Mouse (Mus musculus): Measurements from ENCODE around the gene Cox6b1.
A peak's percentile ranks its signal among the peaks of the same experiment; 100 is the strongest.

Cox6b1 gene

DNA sequence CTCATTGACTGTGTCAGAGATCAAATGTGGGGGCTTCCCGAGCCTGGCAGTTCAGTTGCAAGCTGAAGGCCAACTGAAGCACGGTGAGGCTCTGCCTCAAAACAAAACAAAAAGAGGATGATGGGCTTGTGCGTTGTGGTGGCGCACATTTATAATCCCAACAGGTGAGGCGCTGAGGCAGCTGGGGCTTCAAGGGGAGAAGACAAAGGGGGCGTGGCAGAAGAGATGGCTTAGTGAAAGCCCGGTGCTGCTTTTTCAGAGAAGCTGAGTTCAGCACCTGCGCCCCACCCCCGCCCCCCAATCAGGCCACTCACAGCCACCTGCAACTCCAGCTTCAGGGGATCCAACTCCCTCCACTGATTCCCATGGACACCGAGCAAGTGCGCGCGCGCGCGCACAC is 17.5 kb downstream of the Cox6b1 start:
- no peak for DNase-seq

DNA sequence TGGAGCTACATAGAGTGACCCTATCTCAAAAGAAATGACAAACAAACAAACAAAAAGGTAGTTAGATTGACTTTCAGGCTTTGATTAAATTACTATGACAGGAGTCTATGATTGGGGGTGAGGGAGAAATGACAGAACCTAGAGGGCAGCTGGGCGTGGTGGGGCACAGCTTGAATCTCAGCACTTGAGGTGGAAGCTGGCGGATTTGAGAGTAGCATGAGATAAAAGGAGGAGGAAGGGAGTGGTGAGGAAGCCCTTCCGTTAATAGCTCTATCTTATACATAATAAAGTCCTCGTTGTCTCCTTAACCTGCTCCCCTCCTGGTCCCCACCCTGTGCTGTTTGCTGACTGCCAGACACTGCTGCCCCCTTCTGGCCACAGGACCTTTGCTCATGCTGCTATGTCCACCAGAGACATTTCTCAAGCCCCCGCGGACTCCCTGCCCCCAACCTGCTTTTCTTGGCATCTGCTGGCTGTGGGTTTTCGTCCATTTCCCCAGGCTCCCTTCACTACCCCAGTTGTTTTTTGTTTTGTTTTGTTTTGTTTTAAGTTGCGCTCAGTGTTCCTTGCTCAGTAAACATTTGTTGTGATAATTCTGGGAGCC is 18.1 kb downstream of the Cox6b1 start:
- DNase-seq: peak; percentile 66

DNA sequence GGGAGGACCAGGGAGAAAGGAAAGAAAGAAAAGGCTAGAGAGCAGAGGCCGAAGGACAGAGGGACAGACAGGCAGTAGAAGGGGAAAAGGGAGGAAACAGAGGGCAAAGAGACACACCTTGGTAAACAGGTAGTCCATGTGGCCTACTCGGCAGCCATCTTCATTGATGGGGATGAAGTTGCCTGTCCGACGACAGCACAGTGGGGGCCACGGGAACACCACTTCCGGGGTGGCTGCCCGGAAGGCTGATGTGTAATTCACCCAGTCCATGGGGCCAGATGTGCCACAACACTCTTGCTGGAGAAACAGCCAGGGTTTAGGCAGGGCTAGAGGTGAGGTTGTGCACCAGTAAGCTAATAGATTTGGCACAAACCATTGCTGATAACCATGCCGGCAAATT is 21.0 kb downstream of the Cox6b1 start:
- no peak for DNase-seq

DNA sequence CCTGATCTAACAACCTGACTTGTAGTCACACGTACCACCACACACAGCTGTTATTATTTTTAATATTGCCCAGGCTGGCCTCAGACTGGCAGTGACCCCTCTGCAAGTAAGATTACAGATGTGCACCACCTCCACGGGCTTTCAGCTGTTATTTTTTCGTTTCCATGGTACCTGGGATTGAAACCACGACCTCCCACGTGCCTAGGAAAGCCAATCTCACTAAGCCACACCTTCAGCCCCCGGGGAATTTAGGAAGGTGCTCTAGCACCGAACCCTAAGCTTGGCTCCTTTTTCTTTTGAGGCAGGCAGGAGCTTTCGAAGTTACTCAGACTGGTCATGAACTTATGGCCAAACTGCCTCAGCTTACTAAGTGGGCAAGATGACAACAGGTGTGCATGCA is 21.5 kb downstream of the Cox6b1 start:
- no peak for DNase-seq

DNA sequence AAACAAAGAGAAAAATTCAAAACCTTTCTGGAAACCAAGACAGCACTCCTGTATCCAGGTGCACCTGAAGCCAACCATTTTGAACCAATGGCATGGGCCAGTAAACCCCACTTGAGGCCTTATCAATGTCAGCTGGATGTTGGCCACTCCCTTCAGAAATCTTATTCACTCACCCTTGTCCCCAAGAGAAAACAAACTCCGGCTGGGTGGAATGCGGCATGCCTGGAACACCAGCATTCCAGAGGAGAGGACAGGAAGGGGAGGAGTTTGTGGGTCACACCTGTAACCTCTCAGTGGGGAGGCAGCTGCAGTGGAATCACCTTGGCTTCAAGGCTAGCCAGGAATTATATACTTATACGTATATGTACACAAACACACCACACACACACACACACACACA is 23.4 kb downstream of the Cox6b1 start:
- peak; percentile 76 for DNase-seq

DNA sequence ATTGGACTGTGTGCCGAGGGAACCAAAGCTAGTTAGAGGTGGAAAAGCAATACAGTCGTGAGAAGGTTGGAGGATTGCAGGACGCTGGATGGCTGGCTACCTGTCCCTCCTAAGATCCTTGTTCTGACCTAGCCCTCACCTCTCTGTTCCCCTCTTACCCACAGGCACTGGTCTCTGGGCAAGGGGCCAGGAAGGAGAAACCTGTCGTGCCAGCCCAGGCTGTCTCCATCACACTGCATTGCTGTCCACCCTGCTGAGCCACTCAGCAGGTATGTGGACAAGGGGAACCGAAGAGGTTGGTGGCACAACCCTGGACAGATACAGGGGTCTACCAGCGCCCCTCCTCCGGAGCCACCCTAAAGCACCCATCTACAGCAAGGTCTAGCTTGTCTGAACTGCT is 25.3 kb downstream of the Cox6b1 start:
- DNase-seq: peak; percentile 59

DNA sequence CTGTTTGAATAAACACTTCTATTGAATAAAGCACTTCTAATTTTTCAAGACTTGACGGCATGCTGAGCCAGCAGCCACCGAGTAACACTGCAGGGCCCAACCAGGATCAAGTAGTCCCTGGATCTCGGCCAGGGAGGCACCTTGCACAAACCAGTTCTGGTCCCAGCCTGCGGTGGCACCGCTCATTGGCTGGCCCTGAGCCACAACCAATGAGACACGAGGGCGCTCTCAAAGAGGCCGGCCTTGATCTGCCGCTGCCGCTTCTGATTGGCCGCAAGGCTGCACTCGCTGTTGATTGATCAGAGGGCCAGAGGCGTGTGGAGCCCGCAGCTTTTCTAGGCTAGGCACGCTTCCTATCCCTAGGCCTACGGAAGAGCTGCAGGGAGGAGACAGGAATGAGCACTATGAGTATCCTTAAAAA is 26.0 kb downstream of the Cox6b1 start:
- DNase-seq: peak; percentile 97

DNA sequence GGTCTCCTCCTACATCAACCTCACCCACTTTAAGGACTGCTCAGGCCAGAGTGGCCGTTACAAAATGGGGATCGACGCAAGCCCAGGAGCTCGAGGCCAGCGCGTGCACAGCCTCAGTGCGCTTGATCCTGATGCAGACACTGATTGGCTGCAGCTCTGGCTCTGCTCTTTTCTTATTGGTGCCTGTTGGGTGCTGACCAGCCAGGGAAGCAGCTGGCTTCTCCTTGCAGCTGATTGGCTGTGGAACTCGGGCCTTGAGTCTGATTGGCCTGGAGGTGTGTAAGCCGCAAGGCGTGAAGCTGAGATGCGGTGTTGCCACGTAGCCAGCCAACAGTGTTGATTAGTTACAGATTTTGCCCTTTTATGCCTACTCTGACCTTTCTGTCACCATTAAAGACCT is 27.2 kb downstream of the Cox6b1 start, which contains the start of gene Zbtb32:
Gene Zbtb32, minus strand, starts transcription at position 124 of the 400 bp plus-strand sequence.
- no peak for DNase-seq

DNA sequence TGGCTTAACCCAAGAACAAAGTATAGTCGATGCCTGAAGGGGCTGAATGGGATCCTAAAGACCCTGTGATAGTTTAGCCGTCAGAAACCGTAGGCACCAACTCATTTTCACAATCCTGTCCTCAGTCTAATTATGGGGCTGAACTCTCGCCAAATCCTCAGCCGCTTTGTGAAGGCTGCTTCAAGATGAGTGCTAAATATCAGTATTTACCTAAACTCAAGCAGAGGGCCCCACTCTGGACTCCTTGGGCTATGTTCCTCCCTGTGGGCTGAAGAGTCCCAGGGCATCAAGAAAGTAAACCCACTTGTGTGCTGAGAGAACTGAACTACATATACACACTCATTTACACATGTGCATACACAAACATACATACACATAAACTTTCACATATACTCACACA is 29.1 kb downstream of the Cox6b1 start:
- DNase-seq: no peak

DNA sequence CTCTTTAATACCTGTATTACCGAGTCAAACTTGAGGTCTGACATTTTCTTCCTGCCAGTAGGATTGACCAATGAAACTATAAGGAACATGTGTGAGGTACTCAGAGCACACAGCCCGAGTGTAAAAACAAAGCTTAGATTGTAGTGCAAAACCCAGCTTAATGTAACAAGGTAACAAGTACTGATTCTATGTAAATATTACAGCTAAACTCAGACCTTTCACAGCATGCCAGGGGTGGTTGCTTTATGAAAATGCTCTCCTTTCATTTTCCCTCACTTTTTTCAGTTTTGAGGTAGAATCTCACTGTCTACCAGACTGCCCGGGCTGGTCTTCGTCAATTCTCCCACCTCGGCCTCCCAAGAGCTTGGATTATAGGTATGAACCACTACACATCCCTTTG is 29.9 kb downstream of the Cox6b1 start:
- DNase-seq: no peak

DNA sequence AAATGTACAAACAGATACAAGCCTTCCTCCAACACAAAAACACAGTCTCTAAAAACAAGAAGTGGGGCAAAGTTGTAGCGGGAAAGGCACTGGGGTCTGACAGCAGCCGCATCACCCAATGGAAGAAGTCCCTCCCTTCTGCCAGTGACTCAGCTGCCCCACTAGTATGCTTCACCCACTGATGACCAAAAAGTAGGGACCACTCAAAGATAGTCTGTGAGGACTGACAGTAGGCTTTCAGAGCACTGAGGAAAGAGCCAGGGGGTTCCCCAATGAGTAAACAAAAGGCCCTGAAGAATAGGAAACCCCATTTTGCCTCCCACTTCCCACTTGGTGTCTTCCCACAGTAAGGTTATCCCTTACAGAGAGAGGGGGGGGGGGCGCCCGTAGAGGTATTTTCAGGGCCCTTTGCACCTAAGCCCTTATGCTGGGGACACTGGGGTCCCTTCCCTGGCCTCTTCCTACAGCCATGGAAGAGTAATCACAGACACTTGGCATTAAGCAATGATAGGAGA is 31.4 kb downstream of the Cox6b1 start:
- DNase-seq: no peak

DNA sequence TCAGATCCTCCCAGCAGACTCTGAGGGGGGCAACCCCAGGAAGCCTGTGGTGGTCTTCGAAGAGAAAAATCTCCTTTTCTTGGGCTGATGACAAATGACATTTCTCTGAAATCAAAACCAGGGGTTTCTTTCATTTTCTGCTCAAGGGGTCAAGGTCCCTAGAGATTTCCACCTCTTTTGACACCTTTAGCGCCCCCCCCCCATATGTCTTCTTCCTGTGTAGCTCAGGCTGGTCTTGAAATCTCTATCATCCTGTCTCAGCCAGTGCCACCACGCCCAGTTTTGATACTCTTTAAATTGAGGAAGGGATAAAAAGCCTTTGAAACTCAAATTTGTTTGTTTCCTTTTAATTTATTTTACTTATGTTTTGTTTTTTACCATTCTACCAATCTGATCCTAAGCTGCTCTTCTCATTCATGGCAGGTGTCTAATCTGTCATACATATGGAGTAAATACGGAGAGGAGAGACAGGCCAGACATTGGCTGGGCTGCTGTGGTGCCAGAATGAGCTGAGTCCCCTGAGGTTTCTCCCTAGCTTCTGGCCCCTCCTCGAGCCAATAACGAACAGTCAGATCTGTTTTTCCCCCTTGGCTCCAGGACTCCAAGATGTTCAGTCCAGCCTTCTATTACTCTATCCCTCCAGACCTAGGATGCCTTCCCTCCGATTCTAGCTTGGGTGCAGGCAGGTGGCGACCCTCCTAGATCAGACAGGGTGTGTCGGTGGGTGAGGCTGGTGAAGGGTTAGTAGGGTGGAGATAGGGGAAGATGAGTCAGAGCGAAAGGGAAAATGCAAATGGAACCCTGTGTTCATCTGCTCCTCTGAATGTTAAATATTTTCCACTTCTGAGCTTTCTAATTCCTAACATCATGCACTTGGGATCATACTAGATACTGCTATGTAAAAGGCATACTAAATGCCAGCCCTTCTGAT is 32.1 kb downstream of the Cox6b1 start:
- DNase-seq: no peak

DNA sequence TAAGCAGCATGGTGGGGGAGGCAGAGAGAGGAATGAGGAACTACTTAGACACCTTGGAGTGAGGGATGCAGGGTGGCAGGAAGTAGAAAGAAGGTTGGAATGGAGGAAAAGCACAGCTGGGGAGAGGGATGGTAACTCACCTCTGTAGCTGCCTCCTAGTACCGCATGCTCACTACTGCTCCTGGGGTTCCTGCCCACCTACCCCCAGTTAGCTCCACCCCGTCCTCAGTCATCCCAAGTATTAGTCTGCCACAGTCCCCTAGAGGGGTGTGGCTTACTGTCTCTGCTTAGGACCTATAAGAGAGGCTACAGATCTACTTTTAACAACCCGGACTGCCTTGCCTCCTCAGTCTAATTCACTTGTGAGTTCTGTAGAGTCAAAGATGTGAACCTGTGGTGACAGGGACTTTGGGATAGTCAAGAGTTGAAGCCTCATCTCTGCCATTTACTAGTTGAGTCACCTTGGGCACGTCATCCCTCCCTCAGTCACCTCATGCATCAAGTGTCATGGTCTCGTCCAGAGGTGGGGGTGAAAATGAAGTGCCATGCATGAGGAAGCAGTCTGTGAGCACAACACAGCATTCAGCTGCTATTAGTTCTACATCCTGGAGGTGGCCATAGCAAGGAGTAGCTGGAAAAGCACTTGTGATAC is 33.1 kb downstream of the Cox6b1 start:
- no peak for DNase-seq

DNA sequence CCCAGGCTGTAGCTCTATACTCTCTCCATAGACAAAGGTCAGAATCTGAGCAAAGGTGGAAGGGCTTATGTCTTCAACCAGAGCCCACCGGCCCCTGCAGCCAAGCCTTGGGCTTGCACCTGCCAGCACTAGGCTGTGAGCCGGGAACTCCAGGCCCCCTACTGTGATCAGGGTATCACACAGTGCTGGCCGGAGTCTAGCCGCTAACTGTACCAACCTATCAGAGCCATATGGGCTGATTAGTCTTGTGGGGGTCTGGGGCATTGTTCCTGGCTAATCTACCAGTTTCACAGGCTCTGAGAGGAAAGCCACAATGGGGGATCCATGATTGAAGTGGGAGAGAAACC is 34.4 kb downstream of the Cox6b1 start:
- DNase-seq: no peak

DNA sequence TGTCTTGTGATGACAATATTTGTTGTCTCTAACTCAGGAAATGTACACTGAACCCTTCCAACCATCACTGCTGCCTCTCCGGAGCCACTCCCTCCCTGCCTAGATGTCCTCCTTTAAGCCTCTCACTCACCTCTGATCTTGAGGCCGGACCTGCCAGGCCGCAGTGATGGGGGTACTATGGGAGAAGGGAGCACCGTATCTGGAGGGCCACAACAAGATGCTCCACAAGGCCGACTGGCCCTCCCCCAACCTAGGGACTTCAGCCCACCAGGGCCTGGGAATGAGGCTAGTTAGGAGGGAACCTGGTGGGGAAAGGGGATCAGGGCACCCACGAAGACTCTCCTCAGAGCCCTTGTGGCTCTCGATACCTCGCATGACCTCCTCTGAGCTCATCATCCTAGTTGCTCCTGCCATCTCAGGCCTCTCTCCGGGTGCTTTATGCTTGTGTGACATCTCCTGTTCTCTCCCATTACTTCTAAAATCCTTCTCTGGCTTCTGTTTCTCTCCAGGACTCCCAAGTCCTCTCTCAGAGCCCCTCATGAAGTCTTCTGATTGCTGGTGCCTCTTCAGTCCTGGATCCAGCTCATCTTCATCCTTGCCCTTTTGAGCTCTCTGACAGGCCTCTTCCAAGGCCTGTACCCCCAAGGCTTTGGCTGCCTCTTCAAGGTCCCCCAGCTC is 34.9 kb downstream of the Cox6b1 start:
- no peak for DNase-seq

DNA sequence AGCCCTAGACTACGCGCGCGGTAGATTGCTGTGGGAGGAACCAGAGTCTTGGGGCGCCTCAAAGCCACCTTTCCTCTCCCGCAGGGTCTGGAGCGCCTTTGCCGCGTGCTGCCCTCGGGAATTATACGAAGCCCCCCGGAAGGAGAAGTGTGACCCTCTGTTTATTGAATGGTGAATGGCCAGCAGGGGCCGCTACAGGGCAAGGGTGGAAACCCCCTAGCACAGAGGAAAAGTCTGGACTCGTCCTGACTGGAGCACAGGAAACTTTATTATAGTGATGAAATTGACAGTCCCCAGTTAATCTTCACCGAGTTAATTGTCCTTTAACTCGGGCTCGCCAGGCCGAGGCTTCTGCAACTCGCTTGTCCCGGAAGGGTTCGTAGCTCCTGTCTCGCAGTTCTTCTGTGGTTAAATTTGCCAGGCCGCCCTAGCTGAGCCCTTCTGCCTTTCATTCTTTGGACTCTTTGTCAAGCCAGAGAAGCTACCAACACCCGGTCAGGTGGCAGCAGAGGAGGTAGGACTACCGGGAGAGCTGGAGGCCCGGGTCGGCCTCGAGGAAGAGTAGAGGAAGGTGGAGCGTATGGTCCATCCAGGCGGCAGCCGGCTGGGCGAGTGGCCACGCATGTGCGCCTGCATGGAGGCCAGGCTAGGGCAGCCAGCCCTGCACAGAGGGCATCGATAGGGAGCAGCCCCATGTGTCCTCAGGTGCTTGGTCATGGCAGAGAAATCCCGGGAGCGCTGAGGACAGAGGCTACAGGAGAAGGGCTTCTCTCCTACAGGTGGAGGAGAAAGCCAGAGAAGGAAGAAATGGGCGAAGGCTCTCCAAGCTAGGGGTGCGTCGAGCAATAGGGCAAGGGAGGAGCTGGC is 36.3 kb downstream of the Cox6b1 start:
- DNase-seq: peak; percentile 94

DNA sequence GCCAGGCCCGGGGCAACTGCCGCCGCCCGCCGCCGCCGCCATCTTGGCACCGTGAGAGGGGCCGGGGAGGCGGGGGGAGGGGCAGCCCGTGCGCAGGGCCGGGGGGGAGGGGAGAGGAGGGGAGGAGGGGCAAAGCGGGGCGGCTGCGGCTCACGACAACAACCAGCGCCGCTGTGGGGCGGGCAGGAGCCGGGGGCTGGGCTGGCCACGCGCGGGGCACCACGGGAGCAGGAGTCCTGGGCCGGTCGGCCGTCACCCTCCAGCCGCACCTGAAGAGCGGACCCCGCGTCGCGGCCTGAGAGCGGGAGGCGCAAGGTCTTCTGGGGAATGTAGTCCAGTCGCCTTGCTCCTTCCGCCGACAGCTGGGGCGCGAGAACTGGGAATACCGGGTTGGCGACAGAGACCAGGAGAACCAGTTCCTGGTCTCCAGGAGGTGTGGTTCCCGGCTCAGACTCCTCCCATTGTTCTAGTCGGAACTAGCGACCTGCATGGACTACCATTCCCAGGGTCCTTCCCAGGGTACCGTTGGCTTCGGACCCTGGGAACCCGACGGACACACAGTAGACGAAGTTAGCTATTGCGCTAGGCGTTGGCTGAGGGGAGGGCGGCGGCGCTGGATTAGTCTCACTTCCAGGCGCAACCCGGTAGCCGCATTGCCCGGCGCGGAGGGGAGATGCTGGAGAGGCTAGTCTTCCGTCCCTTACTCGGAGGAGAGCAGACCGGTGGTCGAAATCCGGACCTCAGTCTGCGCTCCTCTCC is 37.1 kb downstream of the Cox6b1 start, which contains the start of gene Kmt2b:
Gene Kmt2b, minus strand, starts transcription at position 51 of the 759 bp plus-strand sequence.
- peak; percentile 99 for DNase-seq

DNA sequence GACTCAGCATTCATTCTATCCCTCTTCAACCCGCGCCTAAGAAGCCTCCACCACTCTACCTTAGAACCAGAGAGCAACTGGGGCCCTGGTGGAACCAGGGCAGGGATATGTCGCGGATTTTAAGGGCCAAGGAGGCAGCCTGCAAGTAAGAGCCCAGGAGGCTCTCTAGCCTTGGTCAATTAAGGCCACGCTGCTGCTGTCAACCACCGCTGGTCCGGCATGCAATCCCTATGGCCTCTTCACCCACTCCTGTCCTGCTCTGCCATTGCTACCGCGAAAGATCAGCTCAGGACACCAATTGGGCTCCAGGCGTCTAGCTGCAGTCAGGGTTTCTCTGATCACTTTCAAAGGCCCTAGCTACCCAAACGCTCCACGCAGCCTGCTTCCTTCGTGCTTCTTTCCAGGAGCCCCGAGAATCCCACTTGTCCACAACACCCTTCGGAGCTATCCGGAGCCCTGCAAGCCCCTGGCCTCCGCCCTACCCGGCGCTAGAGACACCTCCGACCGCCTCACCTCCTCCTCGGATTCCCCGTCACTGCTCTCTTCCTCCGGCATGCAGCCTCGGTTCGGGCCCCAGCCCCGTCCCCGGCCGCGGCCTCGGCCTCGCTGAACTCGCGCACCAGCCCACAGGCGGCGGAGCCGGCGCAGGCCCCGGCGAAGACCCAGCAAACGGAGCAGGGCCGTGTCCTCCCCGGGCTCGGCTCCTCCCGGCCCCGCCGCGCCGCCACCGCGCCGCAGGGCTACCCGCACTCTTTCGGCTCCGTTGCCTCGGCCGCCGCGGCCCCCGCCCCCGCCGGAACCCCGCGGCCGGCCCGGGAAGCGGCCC is 37.9 kb downstream of the Cox6b1 start:
- peak; percentile 57 for DNase-seq

DNA sequence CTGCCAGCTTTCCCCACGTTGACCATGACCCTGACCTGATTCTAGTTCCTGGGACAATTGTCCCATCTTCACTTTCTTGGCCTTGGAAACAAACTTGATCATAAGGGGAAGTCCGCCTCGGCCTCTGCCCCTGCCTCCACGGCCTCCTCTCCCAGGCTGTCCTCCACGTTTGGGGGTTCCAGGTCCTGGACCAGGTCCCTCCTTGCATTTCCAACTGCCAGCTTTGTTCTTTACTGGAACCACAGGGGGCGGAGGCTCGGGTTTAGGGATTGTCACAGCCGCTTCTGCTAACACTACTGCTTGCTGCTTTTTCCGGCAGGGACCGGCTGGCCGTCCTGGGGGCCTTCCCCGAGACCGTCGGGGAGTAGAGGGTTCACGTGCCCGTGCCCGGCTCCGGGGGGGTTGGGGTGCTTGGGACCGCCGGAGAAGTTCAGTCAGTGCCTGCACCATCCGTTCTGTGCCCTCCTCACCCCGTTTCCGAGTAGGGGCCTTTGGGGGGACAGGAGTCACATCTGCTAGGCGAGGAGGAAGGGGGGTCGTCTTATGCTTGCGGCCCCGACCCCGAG is 39.4 kb downstream of the Cox6b1 start:
- DNase-seq: no peak

DNA sequence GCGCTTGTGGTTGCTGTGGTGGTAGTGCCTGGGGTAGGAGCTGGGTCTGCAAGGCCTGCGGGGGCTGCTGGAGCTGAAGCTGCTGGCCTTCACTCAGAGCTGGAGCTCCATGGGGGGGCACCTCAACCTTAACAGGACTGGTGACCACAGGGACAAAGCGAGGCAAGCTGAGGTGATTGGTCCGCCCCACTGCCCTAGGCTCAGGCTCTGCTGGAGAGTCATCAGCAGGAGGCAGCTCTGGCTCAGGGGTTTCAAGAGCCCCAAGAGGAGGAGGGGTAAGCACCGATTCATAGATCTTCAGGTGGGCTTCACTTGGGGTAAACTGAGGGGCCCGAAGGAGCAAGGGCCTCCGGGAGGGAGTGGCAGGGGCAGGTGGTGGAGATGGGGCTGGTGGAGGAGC is 40.8 kb downstream of the Cox6b1 start:
- DNase-seq: no peak

Measured in kidney, adult 9 months (tissue).